Mouse (Mus musculus) heart, embryonic 16.5 days (tissue): ENCODE results near the gene Gm21988. TPM values are rescaled to one million over a fixed set of nuclear protein-coding genes. Genes with fewer than 3 reads are reported as not detected.

ENCODE experiments used
- ATAC-seq: fragments of 200-750 bp; cut with Nextera tagmentation; replicated peaks from 2 replicates; pipeline ENCODE4 v1.8.0; 2017; ENCODE audit warnings: moderate number of reproducible peaks; ENCODE audit not compliant: insufficient read depth, low FRiP score; ENCODE audit errors: extremely low read depth
- H3K27ac ChIP-seq: fragments of 300-500 bp; sonication (generic); 2 replicates; pipeline ENCODE4 v1.5.1; 2014; ENCODE audit warnings: mild to moderate bottlenecking, low read length, control low read depth, moderate library complexity
- H3K27me3 ChIP-seq: fragments of 300-500 bp; sonication (generic); 2 replicates; pipeline ENCODE4 v1.6.1; 2014; ENCODE audit warnings: low read length, mixed read lengths; ENCODE audit not compliant: control insufficient read depth, insufficient read depth
- H3K36me3 ChIP-seq: fragments of 300-500 bp; sonication (generic); 2 replicates; pipeline ENCODE4 v1.6.1; 2014; ENCODE audit not compliant: control insufficient read depth, insufficient read depth
- H3K4me1 ChIP-seq: fragments of 300-500 bp; sonication (generic); 2 replicates; pipeline ENCODE4 v1.6.1; 2014; ENCODE audit warnings: low read length, mixed read lengths; ENCODE audit not compliant: control insufficient read depth, insufficient read depth
- H3K4me2 ChIP-seq: fragments of 300-500 bp; sonication (generic); 2 replicates; pipeline ENCODE4 v1.6.1; 2014; ENCODE audit warnings: low read depth, mild to moderate bottlenecking, control low read depth, low read length
- H3K4me3 ChIP-seq: fragments of 300-500 bp; sonication (generic); 2 replicates; pipeline ENCODE4 v1.5.1; 2014; ENCODE audit warnings: mild to moderate bottlenecking, control low read depth, low read length
- H3K9ac ChIP-seq: fragments of 300-500 bp; sonication (generic); 2 replicates; pipeline ENCODE4 v1.6.1; 2014; ENCODE audit warnings: low read length, control low read depth
- H3K9me3 ChIP-seq: fragments of 300-500 bp; sonication (generic); replicated peaks from 2 replicates; pipeline ENCODE4 v1.6.1; 2016; ENCODE audit warnings: low read length; ENCODE audit not compliant: control insufficient read depth
- WGBS: fragments of 180-500 bp; shearing (Covaris S2); extraction: QIAGEN DNeasy Blood & Tissue Kit; methylation state at CpG from one replicate; pipeline ENCODE4 v1.1.7; 2014; 5-methylcytosine and 5-hydroxymethylcytosine counted together
- polyA plus RNA-seq: library from polyadenylated mRNA; unstranded; fragments of >200 nt; fragmentation: Nextera tagmentation; extraction: Ambion mirVana; gene quantifications from 2 replicates; pipeline ENCODE4 v1.2.1, GENCODE M21; 2015

Gm21988 gene
- polyA plus RNA-seq: 8.2 and 9.0 TPM in 2 replicates

DNA sequence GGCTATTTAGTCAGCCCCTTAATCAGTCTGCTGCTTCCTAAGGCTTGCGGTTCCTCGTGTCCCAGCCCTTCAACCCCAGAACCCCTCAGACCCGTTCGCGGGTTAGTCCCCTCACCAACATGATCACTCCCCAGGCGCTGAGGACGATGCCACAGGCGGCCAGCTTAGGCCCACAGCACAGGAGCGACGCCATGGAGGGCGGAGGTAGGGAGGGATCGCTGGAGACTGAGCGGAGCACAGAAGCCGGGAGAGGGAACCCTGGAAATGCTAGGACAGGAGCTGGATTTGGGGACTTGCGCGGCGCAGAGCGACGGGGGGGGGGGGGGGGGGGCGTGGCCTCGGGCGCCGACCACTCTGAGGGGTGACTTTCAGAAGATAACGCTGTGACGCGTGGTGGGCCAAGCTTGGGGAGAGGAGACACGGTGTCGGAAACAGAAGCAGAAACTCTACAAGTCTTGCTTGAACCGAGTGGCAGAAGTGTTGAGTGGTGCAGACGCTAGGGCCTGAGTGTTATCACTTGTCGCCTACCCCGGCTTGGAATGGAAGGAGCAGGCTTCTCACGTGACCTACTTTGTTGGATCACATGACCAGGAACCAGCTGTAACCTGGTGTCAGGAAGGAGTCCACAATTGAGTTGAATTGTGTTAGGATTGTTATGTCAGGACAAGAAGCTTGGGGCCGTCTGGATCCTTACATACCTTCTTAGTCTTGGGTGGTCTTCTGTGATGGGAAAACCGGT is at the start of gene Gm21988, which contains the start of gene Rnasek:
Gene Gm21988, minus strand, starts transcription at position 290 of the 739 bp plus-strand sequence.
Gene Rnasek, minus strand, starts transcription at position 302 of the 739 bp plus-strand sequence.
- ATAC-seq: peak; percentile 15; the same call in 1 of the 2 replicates
- WGBS: 1% methylated on average over 32 of the region's 35 CpGs

DNA sequence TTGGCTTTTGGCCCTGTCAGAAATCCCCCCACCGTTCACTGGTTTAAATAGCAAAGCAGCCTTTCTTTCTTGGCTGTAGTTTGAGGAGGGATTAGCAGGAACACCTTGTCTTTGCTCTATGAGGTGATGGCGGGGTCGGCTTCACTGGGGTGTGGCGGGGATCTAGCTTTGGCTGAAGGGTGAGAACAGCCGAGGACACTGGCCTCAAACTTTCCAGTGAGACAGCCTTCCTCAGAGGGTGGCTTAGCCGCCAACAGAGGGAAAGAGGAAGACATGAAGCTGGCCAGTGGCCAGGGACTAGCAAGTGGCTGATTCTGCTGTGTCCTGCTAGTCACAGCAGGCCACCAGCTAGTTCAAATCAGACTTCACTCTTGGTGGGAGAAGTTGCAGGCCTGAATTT is 49.6 kb upstream of the Gm21988 start:
- 29% methylated on average over 6 of the region's 6 CpGs for WGBS
- H3K4me3 ChIP-seq: no peak overlapping the region
- no peak overlapping the region for H3K4me2 ChIP-seq

More for the DNA sequence above, at the start of gene Gm21988, which contains the start of gene Rnasek:
- Histone ChIP-seq H3K9ac (peak within 1 kb of the TSS; percentile 94), H3K4me3 (peak within 1 kb of the TSS; percentile 98), H3K4me1 (peaks cover 26% of the 10 kb centered on the region), H3K4me2 (peak within 1 kb of the TSS; percentile 95), H3K27ac (peak within 1 kb of the TSS; percentile 95), H3K27me3 (peaks cover 2% of the 10 kb centered on the region; the same call in 1 of the 2 replicates), H3K36me3 (peaks cover 10% of the 10 kb centered on the region; the same call in 1 of the 2 replicates), H3K9me3 (no peaks in the 10 kb centered on the region)

DNA sequence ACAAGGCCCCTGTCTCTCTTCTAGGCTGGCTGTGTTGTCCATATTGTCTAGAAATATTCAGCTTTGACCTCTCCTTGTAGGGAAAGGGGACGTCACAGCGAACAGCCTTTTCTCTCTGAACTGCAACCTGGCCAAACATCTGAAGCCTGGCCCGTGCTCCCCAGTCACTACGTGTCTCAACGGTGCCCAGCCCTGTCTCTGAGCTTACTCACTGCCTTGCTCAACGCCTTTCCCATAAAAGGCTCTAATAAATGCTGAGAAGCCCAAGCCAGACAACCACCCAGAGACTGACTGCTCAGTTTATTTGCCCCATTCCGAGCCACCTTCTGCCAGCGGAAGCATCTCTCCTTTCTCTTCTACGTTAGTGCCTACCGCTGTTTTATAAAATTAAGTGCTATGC is 48.5 kb upstream of the Gm21988 start:
- Histone ChIP-seq H3K9me3 (no peaks in the 10 kb centered on the region), H3K27me3 (no peaks in the 10 kb centered on the region), H3K36me3 (no peaks in the 10 kb centered on the region), H3K27ac (no peak overlapping the region), H3K4me2 (no peak overlapping the region), H3K4me1 (peaks cover 4% of the 10 kb centered on the region), H3K9ac (no peak overlapping the region), H3K4me3 (no peak overlapping the region)
- no peak for ATAC-seq
- 85% methylated on average over 10 of the region's 10 CpGs for WGBS

More for the DNA sequence above, 49.6 kb upstream of the Gm21988 start:
- H3K4me1 ChIP-seq: peaks cover 4% of the 10 kb centered on the region
- no peaks in the 10 kb centered on the region for H3K9me3 ChIP-seq
- H3K9ac ChIP-seq: no peak overlapping the region
- ATAC-seq: no peak
- H3K27me3 ChIP-seq: no peaks in the 10 kb centered on the region
- no peaks in the 10 kb centered on the region for H3K36me3 ChIP-seq
- H3K27ac ChIP-seq: peak overlapping the region; percentile 31; the same call in 1 of the 2 replicates

DNA sequence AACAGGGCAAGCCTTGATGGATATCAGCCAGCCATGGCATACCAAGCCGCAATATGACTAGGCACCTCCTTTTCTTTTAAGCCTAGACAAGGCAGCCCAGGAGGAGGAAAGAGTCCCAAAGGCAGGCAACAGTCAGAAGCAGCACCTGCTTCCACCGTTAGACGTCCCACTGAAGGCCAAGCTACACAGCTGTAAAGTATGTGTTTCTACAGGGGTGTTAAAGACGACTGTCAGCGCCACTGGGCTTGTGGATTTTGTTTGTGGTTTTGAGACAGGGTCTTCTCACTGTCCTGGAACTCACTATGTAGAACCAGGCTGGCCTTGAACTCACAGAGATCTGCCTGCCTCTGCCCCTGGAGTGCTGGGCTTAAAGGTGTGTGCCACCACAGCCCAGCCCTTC is 46.1 kb upstream of the Gm21988 start:
- Histone ChIP-seq H3K27ac (no peak overlapping the region), H3K9me3 (no peaks in the 10 kb centered on the region), H3K27me3 (no peaks in the 10 kb centered on the region), H3K36me3 (no peaks in the 10 kb centered on the region), H3K4me3 (no peak overlapping the region), H3K9ac (no peak overlapping the region), H3K4me1 (peaks cover 4% of the 10 kb centered on the region), H3K4me2 (no peak overlapping the region)
- no peak for ATAC-seq
- 58% methylated on average over 5 of the region's 5 CpGs for WGBS

DNA sequence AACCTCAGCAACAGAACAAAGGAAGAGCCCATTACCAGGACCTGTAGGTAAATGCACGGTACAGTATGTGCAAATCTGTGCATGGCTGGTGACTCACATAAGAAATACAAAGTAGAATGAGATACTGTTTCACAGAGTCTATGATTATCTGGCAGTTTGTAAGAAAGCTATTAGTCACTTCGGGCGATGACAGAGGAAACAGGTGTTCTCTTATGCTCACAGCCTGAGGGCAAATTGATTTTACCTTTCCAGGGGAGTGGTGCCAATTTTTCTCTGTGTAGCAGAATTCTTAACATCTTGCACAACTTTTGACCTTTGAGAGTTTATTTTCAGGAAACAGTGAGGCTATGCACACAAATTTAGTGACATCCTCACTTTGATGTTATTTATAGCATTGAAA is 45.1 kb upstream of the Gm21988 start:
- Histone ChIP-seq H3K27ac (no peak overlapping the region), H3K4me3 (no peak overlapping the region), H3K27me3 (no peaks in the 10 kb centered on the region), H3K4me2 (no peak overlapping the region), H3K9ac (no peak overlapping the region), H3K36me3 (no peaks in the 10 kb centered on the region), H3K9me3 (no peaks in the 10 kb centered on the region), H3K4me1 (peaks cover 7% of the 10 kb centered on the region)
- 63% methylated on average over 3 of the region's 3 CpGs for WGBS
- no peak for ATAC-seq

DNA sequence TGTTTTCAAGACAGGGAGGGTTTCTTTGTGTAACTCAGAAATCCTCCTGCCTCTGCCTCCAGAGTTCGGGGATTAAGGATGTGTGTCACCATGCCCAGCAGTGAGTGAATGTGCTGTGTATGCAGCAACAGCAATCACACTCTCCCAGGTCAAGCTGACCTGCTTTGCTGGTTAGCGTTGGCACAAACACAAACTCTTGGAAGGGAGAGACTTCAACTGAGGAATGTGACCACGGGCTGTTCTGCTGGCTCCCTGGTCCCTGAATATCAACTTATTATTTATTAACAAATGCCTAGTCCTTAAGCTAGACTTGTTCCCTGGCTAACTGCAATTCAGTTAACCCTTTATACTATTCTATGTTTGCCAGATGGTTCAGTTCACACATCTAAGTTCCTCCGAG is 44.0 kb upstream of the Gm21988 start:
- Histone ChIP-seq H3K4me2 (no peak overlapping the region), H3K4me1 (peaks cover 3% of the 10 kb centered on the region; the same call in 1 of the 2 replicates), H3K9me3 (no peaks in the 10 kb centered on the region), H3K36me3 (no peaks in the 10 kb centered on the region), H3K27ac (no peak overlapping the region), H3K9ac (no peak overlapping the region), H3K4me3 (no peak overlapping the region), H3K27me3 (no peaks in the 10 kb centered on the region)
- no peak for ATAC-seq
- WGBS: 76% methylated on average over 4 of the region's 4 CpGs

DNA sequence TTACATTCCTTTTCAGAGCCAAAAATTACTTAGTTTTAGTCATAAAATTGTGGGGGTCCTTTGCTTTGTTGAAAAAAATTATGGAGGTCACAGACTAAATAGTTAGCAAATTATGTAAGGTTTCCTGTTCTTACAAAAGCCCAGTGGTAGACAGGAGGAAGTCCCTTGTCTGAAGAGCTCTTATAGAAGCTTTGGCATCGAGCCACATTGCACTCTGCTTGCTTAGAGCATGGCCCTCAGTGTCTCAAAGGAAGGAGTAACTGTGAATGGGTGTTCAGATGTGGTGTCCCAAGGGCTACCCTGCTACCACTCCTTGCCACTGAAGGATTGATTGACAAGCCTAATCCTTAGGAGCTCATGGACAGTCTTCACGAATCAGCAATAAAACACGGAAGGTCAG is 40.8 kb upstream of the Gm21988 start:
- WGBS: 54% methylated on average over 3 of the region's 3 CpGs
- ATAC-seq: no peak; the same call in 1 of the 2 replicates
- H3K27me3 ChIP-seq: no peaks in the 10 kb centered on the region
- H3K27ac ChIP-seq: peak overlapping the region; percentile 41; the same call in 1 of the 2 replicates
- H3K4me1 ChIP-seq: peaks cover 3% of the 10 kb centered on the region; the same call in 1 of the 2 replicates
- no peak overlapping the region for H3K4me2 ChIP-seq
- no peak overlapping the region for H3K9ac ChIP-seq
- H3K4me3 ChIP-seq: no peak overlapping the region
- no peaks in the 10 kb centered on the region for H3K36me3 ChIP-seq
- no peaks in the 10 kb centered on the region for H3K9me3 ChIP-seq

DNA sequence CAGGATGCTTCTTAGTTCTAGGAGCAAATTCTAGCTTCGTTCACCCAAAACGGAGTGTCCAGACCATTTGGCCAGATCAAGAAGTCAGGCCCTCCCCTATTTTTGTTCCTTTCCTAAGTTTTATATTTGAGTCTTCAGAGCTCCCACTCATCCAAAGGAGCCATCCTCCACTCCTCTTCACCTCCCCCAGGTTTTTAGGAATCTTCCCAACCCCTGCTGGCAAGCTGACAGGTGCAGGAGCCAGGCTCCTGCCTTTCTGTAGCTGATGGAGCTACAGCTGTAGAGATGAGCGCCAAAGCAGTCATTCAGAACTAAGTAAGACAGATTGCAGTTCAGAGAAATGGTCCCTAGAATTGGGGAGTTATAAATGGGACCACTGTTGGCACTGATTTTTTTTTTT is 39.3 kb upstream of the Gm21988 start:
- WGBS: 81% methylated on average over 3 of the region's 3 CpGs
- Histone ChIP-seq H3K27me3 (no peaks in the 10 kb centered on the region), H3K36me3 (no peaks in the 10 kb centered on the region), H3K4me3 (no peak overlapping the region), H3K4me2 (no peak overlapping the region), H3K9me3 (no peaks in the 10 kb centered on the region), H3K4me1 (peaks cover 3% of the 10 kb centered on the region; the same call in 1 of the 2 replicates), H3K9ac (no peak overlapping the region), H3K27ac (no peak overlapping the region)
- no peak for ATAC-seq

DNA sequence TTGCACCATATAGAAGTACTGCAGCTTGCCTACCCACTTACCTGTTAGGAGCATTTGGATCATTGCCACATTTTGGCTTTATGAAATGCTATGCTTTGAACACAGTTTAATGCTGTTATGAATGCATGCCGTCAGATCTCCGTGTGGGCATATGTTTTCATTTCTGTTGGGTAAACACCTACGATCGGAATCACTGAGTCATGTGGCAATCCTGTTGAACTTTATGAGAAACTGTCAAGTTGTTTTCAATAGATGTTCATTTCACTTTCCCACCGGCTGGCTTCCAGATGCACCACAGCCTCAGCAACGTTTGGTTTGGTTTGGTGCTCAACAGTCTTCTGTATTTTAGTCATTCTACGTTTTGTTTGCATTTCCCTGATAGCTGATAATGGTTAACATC is 32.0 kb upstream of the Gm21988 start:
- 81% methylated on average over 7 of the region's 7 CpGs for WGBS
- no peaks in the 10 kb centered on the region for H3K27me3 ChIP-seq
- no peaks in the 10 kb centered on the region for H3K36me3 ChIP-seq

More for the DNA sequence above, 32.0 kb upstream of the Gm21988 start:
- H3K27ac ChIP-seq: no peak overlapping the region
- H3K9ac ChIP-seq: no peak overlapping the region
- H3K4me1 ChIP-seq: no peaks in the 10 kb centered on the region; the same call in 1 of the 2 replicates
- no peak overlapping the region for H3K4me3 ChIP-seq
- ATAC-seq: no peak
- H3K9me3 ChIP-seq: no peaks in the 10 kb centered on the region
- H3K4me2 ChIP-seq: no peak overlapping the region
